Mouse (Mus musculus): Measurements from ENCODE around the gene Tlx1.

DNA sequence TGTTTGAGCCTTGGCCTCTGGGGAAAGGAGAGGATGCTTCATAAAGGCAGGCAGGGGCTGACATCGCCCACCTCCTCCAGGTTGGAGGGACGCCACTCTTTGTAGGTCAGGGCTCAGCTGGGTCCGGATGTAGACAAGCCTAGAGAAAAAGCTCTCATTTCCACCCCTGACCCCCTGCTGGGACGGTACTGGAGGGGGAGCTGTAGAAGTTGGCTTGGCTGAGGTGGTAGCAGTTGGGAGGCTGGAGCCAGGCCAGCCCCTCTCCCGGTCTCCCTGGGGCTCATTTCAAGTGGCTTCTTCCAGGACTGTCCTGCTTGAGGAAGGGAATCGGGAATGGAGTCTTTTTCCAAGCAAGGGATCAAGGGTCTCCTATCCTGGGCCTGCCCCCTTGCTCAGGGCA lies 43.8 kb upstream of the Tlx1 start:
- TF ChIP-seq CTCF (IDR thresholded peaks at IDR 0.05; ENCODE audit: low read depth, low read length) = no peak
- TF ChIP-seq TAL1 (conservative IDR thresholded peaks at IDR 0.05; ENCODE audit: low read depth, low read length) = no peak
- TF ChIP-seq POLR2AphosphoS5 (IDR thresholded peaks at IDR 0.05; ENCODE audit: insufficient replicate concordance, low read depth, low read length) = no peak
- TF ChIP-seq GATA1 (IDR thresholded peaks at IDR 0.05; ENCODE audit: borderline replicate concordance, low read length) = no peak
- no peak for TF ChIP-seq GATA2 (IDR thresholded peaks at IDR 0.05; ENCODE audit: borderline replicate concordance, low read depth, low read length)

Measured in G1E (cell line).